Mouse (Mus musculus) lung, postnatal 0 days (tissue): ENCODE measurements around the gene Mcu. TPM values are rescaled to one million over a fixed set of nuclear protein-coding genes. Genes with fewer than 3 reads are reported as not detected.

Experiments used
- ATAC-seq: fragments of 200-750 bp; cut with Nextera tagmentation; 2 replicates; pipeline ENCODE4 v1.8.0; 2017; ENCODE audit warnings: moderate library complexity
- DNase-seq: peaks from one replicate; pipeline ENCODE4 v3.0.0-alpha.2; 2016; ENCODE audit warnings: low spot score
- H3K27ac ChIP-seq: fragments of 300-500 bp; sonication (generic); 2 replicates; pipeline ENCODE4 v1.5.1; 2014; ENCODE audit warnings: antibody characterized with exemption, mild to moderate bottlenecking, low read length, mixed read lengths
- H3K27me3 ChIP-seq: fragments of 300-500 bp; sonication (generic); replicated peaks from 2 replicates; pipeline ENCODE4 v1.6.1; 2014; ENCODE audit warnings: low read length, mixed read lengths; ENCODE audit not compliant: insufficient read depth
- H3K36me3 ChIP-seq: fragments of 300-500 bp; sonication (generic); 2 replicates; pipeline ENCODE4 v1.6.1; 2014; ENCODE audit warnings: low read length, mixed read lengths; ENCODE audit not compliant: insufficient read depth
- H3K4me1 ChIP-seq: fragments of 300-500 bp; sonication (generic); 2 replicates; pipeline ENCODE4 v1.6.1; 2014; ENCODE audit warnings: antibody characterized with exemption, low read depth, low read length, mixed read lengths; ENCODE audit not compliant: insufficient read depth
- H3K4me2 ChIP-seq: fragments of 300-500 bp; sonication (generic); replicated peaks from 2 replicates; pipeline ENCODE4 v1.6.1; 2014; ENCODE audit warnings: low read depth, mild to moderate bottlenecking, low read length, moderate library complexity, mixed read lengths
- H3K4me3 ChIP-seq: fragments of 300-500 bp; sonication (generic); 2 replicates; pipeline ENCODE4 v1.5.1; 2014; ENCODE audit warnings: low read depth, low read length
- H3K9ac ChIP-seq: fragments of 300-500 bp; sonication (generic); replicated peaks from 2 replicates; pipeline ENCODE4 v1.6.1; 2014; ENCODE audit warnings: low read depth, mild to moderate bottlenecking
- H3K9me3 ChIP-seq: fragments of 300-500 bp; sonication (generic); 2 replicates; pipeline ENCODE4 v1.6.1; 2016; ENCODE audit warnings: low read length, mixed read lengths
- CTCF ChIP-seq: IDR thresholded peaks from 2 replicates; pipeline ENCODE4 v1.5.1; 2016; ENCODE audit warnings: antibody characterized with exemption, mild to moderate bottlenecking
- EP300 ChIP-seq: IDR thresholded peaks from 2 replicates; pipeline ENCODE4 v1.6.1; 2016; ENCODE audit warnings: antibody characterized with exemption, mild to moderate bottlenecking, control low read depth
- WGBS: fragments of 180-500 bp; shearing (Covaris S2); extraction: QIAGEN DNeasy Blood & Tissue Kit; methylation state at CpG from one replicate; pipeline ENCODE4 v1.1.7; 2014; 5-methylcytosine and 5-hydroxymethylcytosine counted together
- polyA plus RNA-seq: library from polyadenylated mRNA; unstranded; fragments of >200 nt; fragmentation: Nextera tagmentation; extraction: Ambion mirVana; gene quantifications from 2 replicates; pipeline ENCODE4 v1.2.1, GENCODE M21; 2015

The Mcu gene
- polyA plus RNA-seq, 1 experiment from 2014 or later = 34.5 TPM

DNA sequence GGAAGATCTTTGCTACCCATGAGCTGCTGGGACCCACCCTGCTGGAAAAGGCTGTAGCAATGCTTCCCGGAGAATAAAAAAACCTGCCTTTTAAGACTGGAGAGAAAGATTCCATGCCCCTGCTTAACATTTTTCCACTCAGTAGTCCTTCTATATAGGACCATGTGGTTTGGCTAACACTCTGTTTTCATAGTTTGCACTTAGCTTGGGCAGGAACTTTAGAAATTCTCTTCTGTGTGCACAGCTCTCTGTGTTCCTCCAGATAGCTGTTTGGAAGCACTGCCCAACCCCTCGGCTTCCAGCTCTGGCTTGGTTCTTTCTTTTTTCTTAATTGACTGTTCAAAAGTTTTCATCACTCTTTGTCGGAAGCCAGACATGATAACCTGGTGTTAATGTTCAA lies 199.9 kb downstream of the Mcu start:
- H3K4me2 ChIP-seq = no peak overlapping the region
- peak; percentile 91 for ATAC-seq
- 39% methylated on average over 3 of the region's 3 CpGs for WGBS
- no peaks in the 10 kb centered on the region for H3K36me3 ChIP-seq
- H3K9me3 ChIP-seq = no peaks in the 10 kb centered on the region
- H3K4me1 ChIP-seq = no peaks in the 10 kb centered on the region
- H3K9ac ChIP-seq = no peak overlapping the region
- peak; percentile 67 for DNase-seq
- H3K27me3 ChIP-seq = no peaks in the 10 kb centered on the region
- TF ChIP-seq CTCF = no peak
- TF ChIP-seq EP300 = no peak
- H3K27ac ChIP-seq = peak overlapping the region; percentile 57
- H3K4me3 ChIP-seq = no peak overlapping the region

DNA sequence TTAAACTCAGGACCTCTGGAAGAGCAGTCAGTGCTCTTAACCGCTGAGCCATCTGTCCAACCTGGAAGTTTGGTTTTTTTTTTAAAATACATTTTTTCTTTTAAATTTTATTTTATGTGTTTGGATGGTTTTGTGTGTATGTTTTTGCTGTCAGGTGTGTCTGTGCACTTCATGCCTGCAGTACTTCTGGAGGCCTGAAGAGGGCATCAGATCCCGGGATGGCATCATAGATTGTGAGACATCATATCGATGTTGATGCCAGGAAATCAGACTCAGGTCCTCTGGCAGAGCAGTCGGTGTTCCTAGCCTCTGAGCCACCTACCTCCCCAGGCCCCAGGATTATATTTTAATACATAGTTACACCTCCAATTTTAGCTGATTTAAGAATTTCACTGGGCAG lies 202.8 kb downstream of the Mcu start:
- H3K4me1 ChIP-seq = no peaks in the 10 kb centered on the region
- H3K9me3 ChIP-seq = no peaks in the 10 kb centered on the region
- H3K9ac ChIP-seq = no peak overlapping the region
- TF ChIP-seq CTCF = peak; percentile 25
- TF ChIP-seq EP300 = no peak
- no peaks in the 10 kb centered on the region for H3K36me3 ChIP-seq
- no peak for ATAC-seq
- no peak overlapping the region for H3K4me2 ChIP-seq
- H3K27ac ChIP-seq = no peak overlapping the region
- DNase-seq = no peak
- no peaks in the 10 kb centered on the region for H3K27me3 ChIP-seq
- no peak overlapping the region for H3K4me3 ChIP-seq
- WGBS = 87% methylated on average over 4 of the region's 4 CpGs

GRCm38 (mm10) chr10:59410264-59410663 lies 206.2 kb downstream of the Mcu start:
- H3K4me2 ChIP-seq = no peak overlapping the region
- ATAC-seq = no peak
- H3K4me3 ChIP-seq = no peak overlapping the region
- no peak for DNase-seq
- H3K27me3 ChIP-seq = no peaks in the 10 kb centered on the region
- no peak overlapping the region for H3K27ac ChIP-seq
- H3K9me3 ChIP-seq = no peaks in the 10 kb centered on the region
- 76% methylated on average over 12 of the region's 12 CpGs for WGBS
- no peaks in the 10 kb centered on the region for H3K36me3 ChIP-seq
- no peak overlapping the region for H3K9ac ChIP-seq
- TF ChIP-seq EP300 = no peak
- TF ChIP-seq CTCF = no peak
- no peaks in the 10 kb centered on the region for H3K4me1 ChIP-seq

- no peak for DNase-seq
- no peaks in the 10 kb centered on the region for H3K27me3 ChIP-seq
- ATAC-seq = no peak
Measured at GRCm38 (mm10) chr10:59408499-59408898, 208.0 kb downstream of the Mcu start.

GRCm38 (mm10) chr10:59403793-59404149 lies 212.7 kb downstream of the Mcu start:
- Histone ChIP-seq H3K4me2 (no peak overlapping the region), H3K4me3 (no peak overlapping the region), H3K27me3 (no peaks in the 10 kb centered on the region), H3K4me1 (0 out of 2 replicates have a peak, but pooled peaks cover 3% of the 10 kb centered on the region), H3K27ac (no peak overlapping the region), H3K9ac (no peak overlapping the region), H3K36me3 (no peaks in the 10 kb centered on the region), H3K9me3 (no peaks in the 10 kb centered on the region)
- ATAC-seq (no peak), DNase-seq (no peak)
- 65% methylated on average over 10 of the region's 10 CpGs for WGBS
- no peak for TF ChIP-seq EP300
- no peak for TF ChIP-seq CTCF

More at GRCm38 (mm10) chr10:59408499-59408898, 208.0 kb downstream of the Mcu start:
- WGBS = 55% methylated on average over 6 of the region's 6 CpGs
- Histone ChIP-seq H3K4me2 (no peak overlapping the region), H3K4me3 (no peak overlapping the region), H3K4me1 (0 out of 2 replicates have a peak, but pooled peaks cover under 1% of the 10 kb centered on the region), H3K36me3 (no peaks in the 10 kb centered on the region), H3K27ac (no peak overlapping the region), H3K9me3 (no peaks in the 10 kb centered on the region), H3K9ac (no peak overlapping the region)
- TF ChIP-seq CTCF (no peak), EP300 (no peak)

GRCm38 (mm10) chr10:59402899-59403792 lies 213.3 kb downstream of the Mcu start, which contains the start of gene Pla2g12b:
TSS of gene Pla2g12b (plus strand) at chr10:59403660.
- Histone ChIP-seq H3K27me3 (no peaks in the 10 kb centered on the region), H3K27ac (no peak within 1 kb of the TSS), H3K4me2 (no peak within 1 kb of the TSS), H3K36me3 (no peaks in the 10 kb centered on the region), H3K9me3 (no peaks in the 10 kb centered on the region), H3K9ac (no peak within 1 kb of the TSS), H3K4me1 (0 out of 2 replicates have a peak, but pooled peaks cover 3% of the 10 kb centered on the region), H3K4me3 (no peak within 1 kb of the TSS)
- DNase-seq (no peak), ATAC-seq (no peak)
- WGBS = 57% methylated on average over 21 of the region's 21 CpGs
- no peak for TF ChIP-seq EP300
- no peak for TF ChIP-seq CTCF

Other genes starting within 250 kb of the Mcu start
- gene Gm10273, start 221.1 kb downstream of the Mcu start, polyA plus RNA-seq = 4.4 and 12.7 TPM in 2 replicates
- 0.12 and 0.43 TPM in 2 replicates for gene Pla2g12b, start 213.0 kb downstream of the Mcu start, polyA plus RNA-seq
- 1.1 and 1.7 TPM in 2 replicates for gene Oit3, start 174.9 kb downstream of the Mcu start, polyA plus RNA-seq
- not detected in 2 replicates for gene Gm10322, start 629 bp downstream of the Mcu start, polyA plus RNA-seq
- gene Micu1, start 85.8 kb upstream of the Mcu start, polyA plus RNA-seq = 57.0 and 59.3 TPM in 2 replicates